Mouse (Mus musculus) heart, embryonic 11.5 days (tissue): ENCODE measurements around the gene Nhej1. TPM values are rescaled to one million over a fixed set of nuclear protein-coding genes. Genes with fewer than 3 reads are reported as not detected.

Experiments used
- ATAC-seq: fragments of 200-750 bp; cut with Nextera tagmentation; replicated peaks from 2 replicates; pipeline ENCODE4 v1.8.0; 2017; ENCODE audit warnings: moderate library complexity; ENCODE audit not compliant: insufficient number of reproducible peaks, low FRiP score, low TSS enrichment
- H3K27ac ChIP-seq: fragments of 300-500 bp; sonication (generic); 2 replicates; pipeline ENCODE4 v1.5.1; 2014; ENCODE audit warnings: mild to moderate bottlenecking, low read depth, low read length
- H3K27me3 ChIP-seq: fragments of 300-500 bp; sonication (generic); 2 replicates; pipeline ENCODE4 v1.6.1; 2014; ENCODE audit warnings: mild to moderate bottlenecking, low read length, mixed read lengths; ENCODE audit not compliant: control insufficient read depth, insufficient read depth
- H3K36me3 ChIP-seq: fragments of 300-500 bp; sonication (generic); 2 replicates; pipeline ENCODE4 v1.6.1; 2014; ENCODE audit warnings: mild to moderate bottlenecking, low read length, moderate library complexity, mixed read lengths; ENCODE audit not compliant: control insufficient read depth, insufficient read depth
- H3K4me1 ChIP-seq: fragments of 300-500 bp; sonication (generic); 2 replicates; pipeline ENCODE4 v1.6.1; 2014; ENCODE audit warnings: low read length; ENCODE audit not compliant: control insufficient read depth, insufficient read depth
- H3K4me2 ChIP-seq: fragments of 300-500 bp; sonication (generic); 2 replicates; pipeline ENCODE4 v1.6.1; 2014; ENCODE audit warnings: mild to moderate bottlenecking, moderate library complexity
- H3K4me3 ChIP-seq: fragments of 300-500 bp; sonication (generic); 2 replicates; pipeline ENCODE4 v1.5.1; 2014; ENCODE audit warnings: low read depth, low read length
- H3K9ac ChIP-seq: fragments of 300-500 bp; sonication (generic); 2 replicates; pipeline ENCODE4 v1.6.1; 2014; ENCODE audit warnings: mild to moderate bottlenecking, low read depth, low read length, moderate library complexity
- H3K9me3 ChIP-seq: fragments of 300-500 bp; sonication (generic); replicated peaks from 2 replicates; pipeline ENCODE4 v1.6.1; 2016; ENCODE audit warnings: low read length; ENCODE audit not compliant: control insufficient read depth
- WGBS: fragments of 180-500 bp; shearing (Covaris S2); extraction: QIAGEN DNeasy Blood & Tissue Kit; methylation state at CpG from one replicate; pipeline ENCODE4 v1.1.7; 2014; ENCODE audit not compliant: insufficient replicate concordance; 5-methylcytosine and 5-hydroxymethylcytosine counted together
- polyA plus RNA-seq: library from polyadenylated mRNA; unstranded; fragments of >200 nt; fragmentation: Nextera tagmentation; extraction: Ambion mirVana; gene quantifications from 2 replicates; pipeline ENCODE4 v1.2.1, GENCODE M21; 2014

The Nhej1 gene
- polyA plus RNA-seq: 7.6 and 8.5 TPM in 2 replicates

GRCm38 (mm10) chr1:75124346-75125321, at the start of gene Nhej1:
Nhej1 (minus strand) TSS chr1:75125200.
- 2% methylated on average over 56 of the region's 56 CpGs for WGBS
- peak within 1 kb of the TSS; percentile 96 for H3K27ac ChIP-seq
- peak within 1 kb of the TSS; percentile 80 for H3K9ac ChIP-seq
- peaks cover 6% of the 10 kb centered on the region; the same call in 1 of the 2 replicates for H3K4me1 ChIP-seq
- H3K4me3 ChIP-seq: peak within 1 kb of the TSS; percentile 70
- H3K36me3 ChIP-seq: no peaks in the 10 kb centered on the region
- peak within 1 kb of the TSS; percentile 63 for H3K4me2 ChIP-seq
- H3K9me3 ChIP-seq: no peaks in the 10 kb centered on the region
- ATAC-seq: peak; percentile 94
- H3K27me3 ChIP-seq: peaks cover 3% of the 10 kb centered on the region; the same call in 1 of the 2 replicates

- Histone ChIP-seq H3K4me3 (peak within 1 kb of the TSS; percentile 58), H3K27me3 (no peaks in the 10 kb centered on the region), H3K9ac (peak within 1 kb of the TSS; percentile 77), H3K4me1 (peaks cover 6% of the 10 kb centered on the region; the same call in 1 of the 2 replicates), H3K9me3 (no peaks in the 10 kb centered on the region), H3K27ac (peak within 1 kb of the TSS; percentile 59), H3K4me2 (peak within 1 kb of the TSS; percentile 75), H3K36me3 (peaks cover 17% of the 10 kb centered on the region)
- ATAC-seq: peak; percentile 97
- WGBS: under 1% methylated on average over 56 of the region's 59 CpGs
Observed at GRCm38 (mm10) chr1:75168472-75169464, 43.8 kb upstream of the Nhej1 start, which contains the start of gene Zfand2b. Zfand2b (plus strand) TSS chr1:75168646.

- H3K9ac ChIP-seq: peak overlapping the region; percentile 77
- 0 out of 2 replicates have a peak, but pooled peaks have one; percentile 1 for ATAC-seq
- H3K4me2 ChIP-seq: peak overlapping the region; percentile 75
Observed at GRCm38 (mm10) chr1:75168093-75168471, 43.1 kb upstream of the Nhej1 start.

DNA sequence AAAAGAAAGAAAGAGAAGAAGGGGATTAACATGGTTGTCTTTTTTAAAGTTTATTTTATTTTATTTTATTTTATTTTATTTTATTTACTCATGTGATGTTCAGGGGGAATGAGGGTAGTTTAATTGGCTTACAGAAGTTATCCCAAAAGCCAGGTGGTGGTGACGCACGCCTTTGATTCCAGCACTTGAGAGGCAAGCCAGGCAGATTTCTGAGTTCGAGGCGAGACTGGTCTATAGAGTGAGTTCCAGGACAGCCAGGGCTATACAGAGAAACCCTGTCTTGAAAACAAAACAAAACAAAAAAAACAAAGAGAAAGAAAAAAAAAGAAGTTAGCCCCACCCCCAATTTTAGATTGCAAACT, 35.2 kb upstream of the Nhej1 start:
- WGBS: 54% methylated on average over 4 of the region's 4 CpGs
- no peaks in the 10 kb centered on the region for H3K36me3 ChIP-seq
- no peak for ATAC-seq

More at GRCm38 (mm10) chr1:75168093-75168471, 43.1 kb upstream of the Nhej1 start:
- H3K9me3 ChIP-seq: no peaks in the 10 kb centered on the region
- peaks cover 6% of the 10 kb centered on the region; the same call in 1 of the 2 replicates for H3K4me1 ChIP-seq
- no peaks in the 10 kb centered on the region for H3K27me3 ChIP-seq
- peak overlapping the region; percentile 58 for H3K4me3 ChIP-seq
- WGBS: 8% methylated on average over 7 of the region's 7 CpGs
- H3K36me3 ChIP-seq: peaks cover 17% of the 10 kb centered on the region
- peak overlapping the region; percentile 59 for H3K27ac ChIP-seq

GRCm38 (mm10) chr1:75159540-75160255, 34.7 kb upstream of the Nhej1 start:
- no peak overlapping the region for H3K4me2 ChIP-seq

More for the DNA sequence above, 35.2 kb upstream of the Nhej1 start:
- H3K4me3 ChIP-seq: no peak overlapping the region
- H3K4me1 ChIP-seq: no peaks in the 10 kb centered on the region
- H3K9me3 ChIP-seq: no peaks in the 10 kb centered on the region
- no peak overlapping the region for H3K27ac ChIP-seq
- H3K4me2 ChIP-seq: no peak overlapping the region
- no peak overlapping the region for H3K9ac ChIP-seq
- no peaks in the 10 kb centered on the region for H3K27me3 ChIP-seq

DNA sequence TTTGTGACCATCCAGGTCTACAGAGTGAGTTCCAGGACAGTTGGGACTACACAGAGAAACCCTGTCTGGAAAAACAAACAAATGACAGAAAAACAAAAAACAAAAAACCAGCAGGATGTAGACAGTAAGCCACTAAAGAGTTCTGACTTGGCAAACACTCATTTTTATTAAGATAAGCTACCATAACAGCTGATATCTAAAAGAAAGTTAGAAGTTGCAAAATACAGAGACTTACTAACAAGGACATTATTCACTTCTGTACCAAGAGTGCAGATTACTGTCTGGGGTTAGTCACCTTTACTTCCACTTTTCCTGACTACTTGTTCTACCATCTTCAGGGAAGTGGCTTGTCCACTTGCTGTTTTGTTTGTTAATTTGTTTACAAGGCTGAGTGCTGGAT, 34.0 kb upstream of the Nhej1 start:
- Histone ChIP-seq H3K27me3 (no peaks in the 10 kb centered on the region), H3K4me1 (no peaks in the 10 kb centered on the region), H3K9me3 (no peaks in the 10 kb centered on the region), H3K36me3 (no peaks in the 10 kb centered on the region), H3K4me2 (no peak overlapping the region), H3K27ac (no peak overlapping the region), H3K9ac (no peak overlapping the region), H3K4me3 (no peak overlapping the region)
- ATAC-seq: no peak

More at GRCm38 (mm10) chr1:75159540-75160255, 34.7 kb upstream of the Nhej1 start:
- 42% methylated on average over 5 of the region's 5 CpGs for WGBS
- H3K27ac ChIP-seq: no peak overlapping the region
- H3K36me3 ChIP-seq: no peaks in the 10 kb centered on the region
- no peak overlapping the region for H3K9ac ChIP-seq
- no peak overlapping the region for H3K4me3 ChIP-seq
- H3K27me3 ChIP-seq: no peaks in the 10 kb centered on the region
- H3K4me1 ChIP-seq: no peaks in the 10 kb centered on the region
- H3K9me3 ChIP-seq: no peaks in the 10 kb centered on the region
- ATAC-seq: no peak

DNA sequence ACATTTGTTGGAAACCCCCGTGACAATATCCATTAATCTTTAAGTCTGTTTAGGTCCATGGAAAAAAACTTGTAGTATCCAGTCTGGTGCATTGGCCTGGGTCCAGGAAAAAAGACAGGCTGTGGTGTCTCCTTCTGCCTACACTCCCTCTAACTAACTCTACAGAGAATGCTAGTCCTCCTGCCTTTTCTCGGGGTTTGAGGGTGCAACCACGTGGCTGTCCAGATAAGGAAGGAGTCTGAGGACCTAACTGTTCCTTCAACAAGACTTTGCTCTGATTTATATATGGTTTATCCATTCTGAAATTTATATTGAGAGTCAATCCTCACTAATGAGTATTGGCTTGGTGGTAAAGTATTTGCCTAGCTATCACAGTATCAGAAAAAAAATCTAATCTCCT, 30.8 kb upstream of the Nhej1 start:
- H3K27me3 ChIP-seq: no peaks in the 10 kb centered on the region
- no peaks in the 10 kb centered on the region for H3K4me1 ChIP-seq
- H3K36me3 ChIP-seq: no peaks in the 10 kb centered on the region
- no peak for ATAC-seq
- no peak overlapping the region for H3K9ac ChIP-seq
- H3K4me2 ChIP-seq: no peak overlapping the region
- WGBS: 48% methylated on average over 3 of the region's 3 CpGs
- no peak overlapping the region for H3K27ac ChIP-seq
- no peak overlapping the region for H3K4me3 ChIP-seq
- no peaks in the 10 kb centered on the region for H3K9me3 ChIP-seq
